Mouse (Mus musculus) intestine, postnatal 0 days (tissue): ENCODE measurements around the gene Cdt1. TPM values are rescaled to one million over a fixed set of nuclear protein-coding genes. Genes with fewer than 3 reads are reported as not detected.
A peak's percentile ranks its signal among the peaks of the same experiment; 100 is the strongest.

Experiments
- ATAC-seq: fragments of 200-750 bp; cut with Nextera tagmentation; 2 replicates; pipeline ENCODE4 v1.8.0; 2017; ENCODE audit warnings: mild to moderate bottlenecking, moderate TSS enrichment, moderate library complexity
- H3K27ac ChIP-seq: fragments of 300-500 bp; sonication (generic); 2 replicates; pipeline ENCODE4 v1.5.1; 2014; ENCODE audit warnings: mild to moderate bottlenecking, low read depth, low read length, moderate library complexity
- H3K27me3 ChIP-seq: fragments of 300-500 bp; sonication (generic); replicated peaks from 2 replicates; pipeline ENCODE4 v1.6.1; 2014; ENCODE audit warnings: low read length, mixed read lengths; ENCODE audit not compliant: control insufficient read depth, insufficient read depth
- H3K36me3 ChIP-seq: fragments of 300-500 bp; sonication (generic); 2 replicates; pipeline ENCODE4 v1.6.1; 2014; ENCODE audit warnings: mild to moderate bottlenecking, moderate library complexity; ENCODE audit not compliant: control insufficient read depth, insufficient read depth
- H3K4me1 ChIP-seq: fragments of 300-500 bp; sonication (generic); replicated peaks from 2 replicates; pipeline ENCODE4 v1.6.1; 2014; ENCODE audit warnings: antibody characterized with exemption, low read length, mixed read lengths; ENCODE audit not compliant: control insufficient read depth, insufficient read depth
- H3K4me2 ChIP-seq: fragments of 300-500 bp; sonication (generic); replicated peaks from 2 replicates; pipeline ENCODE4 v1.6.1; 2014; ENCODE audit warnings: low read depth, mild to moderate bottlenecking, moderate library complexity
- H3K4me3 ChIP-seq: fragments of 300-500 bp; sonication (generic); 2 replicates; pipeline ENCODE4 v1.5.1; 2014; ENCODE audit warnings: low read depth, low read length
- H3K9ac ChIP-seq: fragments of 300-500 bp; sonication (generic); 2 replicates; pipeline ENCODE4 v1.6.1; 2014; ENCODE audit warnings: mild to moderate bottlenecking, low read depth, low read length
- H3K9me3 ChIP-seq: fragments of 300-500 bp; sonication (generic); 2 replicates; pipeline ENCODE4 v1.6.1; 2016; ENCODE audit warnings: mixed run types; ENCODE audit not compliant: control insufficient read depth
- CTCF ChIP-seq: sonication (generic); IDR thresholded peaks from 2 replicates; pipeline ENCODE4 v1.5.1; 2016; ENCODE audit warnings: low read depth, mild to moderate bottlenecking, control low read depth, antibody characterized with exemption, moderate library complexity
- WGBS: fragments of 180-500 bp; shearing (Covaris S2); extraction: QIAGEN DNeasy Blood & Tissue Kit; methylation state at CpG from one replicate; pipeline ENCODE4 v1.1.7; 2014; 5-methylcytosine and 5-hydroxymethylcytosine counted together
- polyA plus RNA-seq: library from polyadenylated mRNA; unstranded; fragments of >200 nt; fragmentation: Nextera tagmentation; extraction: Ambion mirVana; gene quantifications from 2 replicates; pipeline ENCODE4 v1.2.1, GENCODE M21; 2015

The Cdt1 gene
- polyA plus RNA-seq, 1 experiment from 2014 or later, result 13.3 TPM

DNA sequence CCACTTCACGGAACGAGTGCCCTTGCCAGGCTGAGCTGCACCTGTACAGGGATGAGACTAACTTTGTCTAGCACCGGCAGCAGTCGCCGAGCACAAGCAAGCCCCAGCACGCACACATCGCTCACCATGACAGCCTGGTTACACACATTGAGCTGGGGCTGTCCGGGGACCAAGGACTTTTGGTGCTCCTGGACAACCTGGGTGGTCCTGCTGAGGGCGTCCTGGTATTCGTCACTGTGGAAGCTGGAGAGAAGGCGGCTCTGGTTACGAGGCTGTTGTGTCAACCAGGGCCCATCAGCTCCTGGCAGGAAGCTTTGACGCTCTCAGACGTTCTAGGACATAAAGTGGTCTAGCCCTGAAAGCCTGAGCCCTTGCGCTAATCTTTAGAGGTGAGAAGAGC is 13.1 kb downstream of the Cdt1 start:
- TF ChIP-seq CTCF, result no peak
- Histone ChIP-seq H3K9me3 (no peaks in the 10 kb centered on the region), H3K9ac (no peak overlapping the region), H3K4me3 (no peak overlapping the region), H3K4me1 (peaks cover 7% of the 10 kb centered on the region; the same call in 1 of the 2 replicates), H3K27me3 (no peaks in the 10 kb centered on the region), H3K27ac (no peak overlapping the region), H3K36me3 (no peaks in the 10 kb centered on the region), H3K4me2 (no peak overlapping the region)
- 61% methylated on average over 13 of the region's 15 CpGs for WGBS
- ATAC-seq, result no peak

DNA sequence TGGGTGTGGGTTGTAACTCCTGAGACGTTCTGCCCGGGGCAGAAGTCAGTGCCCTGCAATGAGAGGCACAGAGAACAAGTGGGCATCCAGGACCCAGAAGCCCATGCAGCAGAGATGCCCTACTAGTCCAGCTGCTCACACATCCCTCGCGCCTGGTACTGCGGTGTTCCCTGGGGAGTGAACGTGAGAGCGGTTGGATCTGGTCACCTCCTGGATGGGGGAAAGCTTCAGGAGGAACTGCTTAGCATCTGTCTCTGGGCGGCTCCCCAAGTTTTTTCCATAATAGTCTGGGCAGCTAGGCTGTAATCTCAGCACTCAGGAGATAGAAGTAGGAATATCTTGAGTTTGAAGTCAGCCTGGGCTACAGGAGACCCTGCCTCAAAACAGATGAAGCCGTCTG is 17.2 kb downstream of the Cdt1 start:
- TF ChIP-seq CTCF, result no peak
- 0 out of 2 replicates have a peak overlapping the region, but pooled peaks have one; percentile 12 for H3K9ac ChIP-seq
- H3K4me1 ChIP-seq, result 0 out of 2 replicates have a peak, but pooled peaks cover 7% of the 10 kb centered on the region
- ATAC-seq, result no peak
- no peaks in the 10 kb centered on the region for H3K36me3 ChIP-seq
- H3K9me3 ChIP-seq, result no peaks in the 10 kb centered on the region
- H3K27ac ChIP-seq, result peak overlapping the region; percentile 93
- H3K27me3 ChIP-seq, result no peaks in the 10 kb centered on the region
- 63% methylated on average over 9 of the region's 9 CpGs for WGBS
- 0 out of 2 replicates have a peak overlapping the region, but pooled peaks have one; percentile 30 for H3K4me2 ChIP-seq
- H3K4me3 ChIP-seq, result 0 out of 2 replicates have a peak overlapping the region, but pooled peaks have one; percentile 0

DNA sequence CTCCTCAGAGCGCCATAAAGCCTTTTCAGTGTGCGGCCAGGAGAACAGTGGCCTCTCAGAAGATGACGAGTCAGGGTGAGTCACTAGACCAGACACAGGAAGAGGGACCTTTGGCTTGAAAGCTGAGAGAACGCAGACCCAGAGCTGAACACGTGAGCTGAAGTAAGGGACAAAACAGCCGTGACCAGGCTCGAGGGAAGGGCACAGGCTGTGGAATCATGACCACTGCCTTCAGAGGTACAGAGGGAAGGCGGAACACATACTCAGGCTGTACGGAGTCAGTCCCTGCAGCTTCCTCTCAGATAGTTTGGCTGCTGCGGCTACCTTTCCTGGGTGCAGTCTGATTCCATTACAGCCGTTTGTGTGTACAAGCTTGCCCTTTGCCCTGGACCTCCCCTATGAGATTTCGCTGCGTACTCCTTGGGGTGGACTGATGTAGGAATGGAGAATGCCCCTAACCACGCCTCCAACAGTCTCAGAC is 17.6 kb downstream of the Cdt1 start:
- H3K27me3 ChIP-seq, result no peaks in the 10 kb centered on the region
- H3K4me1 ChIP-seq, result 0 out of 2 replicates have a peak, but pooled peaks cover 7% of the 10 kb centered on the region
- TF ChIP-seq CTCF, result no peak
- H3K36me3 ChIP-seq, result no peaks in the 10 kb centered on the region
- no peaks in the 10 kb centered on the region for H3K9me3 ChIP-seq
- peak overlapping the region; percentile 22; the same call in 1 of the 2 replicates for H3K9ac ChIP-seq
- H3K4me3 ChIP-seq, result 0 out of 2 replicates have a peak overlapping the region, but pooled peaks have one; percentile 0
- peak; percentile 82 for ATAC-seq
- peak overlapping the region; percentile 93 for H3K27ac ChIP-seq
- H3K4me2 ChIP-seq, result peak overlapping the region; percentile 30
- WGBS, result 18% methylated on average over 14 of the region's 14 CpGs

DNA sequence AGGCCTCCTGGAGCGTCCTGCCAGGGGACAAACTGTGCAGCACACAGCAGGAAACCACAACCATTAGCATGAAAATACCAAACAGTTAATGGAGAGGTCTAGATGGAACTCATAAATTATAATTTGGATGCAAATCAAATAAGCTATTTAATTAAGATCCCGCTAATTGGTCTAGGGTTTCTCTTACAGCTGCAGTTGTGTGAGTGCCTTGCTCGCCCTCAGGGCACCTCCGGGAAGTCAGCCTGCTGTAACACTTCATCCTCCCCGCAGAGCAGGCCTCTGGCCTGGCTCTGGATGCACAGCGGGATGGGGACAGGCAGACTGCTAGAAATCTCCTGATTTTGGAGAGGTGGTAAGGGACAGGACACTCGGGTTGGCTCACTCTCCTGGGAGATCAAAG is 18.4 kb downstream of the Cdt1 start:
- peak overlapping the region; percentile 22; the same call in 1 of the 2 replicates for H3K9ac ChIP-seq
- H3K4me2 ChIP-seq, result peak overlapping the region; percentile 30; the same call in 1 of the 2 replicates
- WGBS, result 71% methylated on average over 7 of the region's 7 CpGs
- no peak for TF ChIP-seq CTCF
- peak overlapping the region; percentile 93 for H3K27ac ChIP-seq
- no peaks in the 10 kb centered on the region for H3K36me3 ChIP-seq
- H3K4me3 ChIP-seq, result no peak overlapping the region
- ATAC-seq, result no peak
- H3K9me3 ChIP-seq, result no peaks in the 10 kb centered on the region
- no peaks in the 10 kb centered on the region for H3K27me3 ChIP-seq
- 0 out of 2 replicates have a peak, but pooled peaks cover 7% of the 10 kb centered on the region for H3K4me1 ChIP-seq

DNA sequence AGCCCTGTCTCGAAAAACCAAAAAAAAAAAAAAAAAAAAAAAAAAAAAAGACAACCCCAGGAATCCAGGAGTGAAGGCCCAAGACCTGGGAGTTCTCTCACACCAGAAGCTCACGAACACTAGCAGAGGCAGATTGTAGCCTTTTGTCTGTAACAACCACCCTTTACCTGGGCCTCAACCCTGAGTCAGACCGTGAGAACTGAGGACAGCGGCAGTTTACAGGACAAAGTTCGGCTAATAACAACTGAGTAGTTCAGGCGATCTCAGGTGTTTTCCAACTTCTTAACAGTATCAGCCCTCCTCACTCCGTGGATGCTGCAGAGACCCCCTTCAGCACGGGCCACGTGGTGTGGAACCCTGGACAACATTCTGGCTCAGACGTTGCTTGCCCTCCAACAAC is 18.9 kb downstream of the Cdt1 start:
- WGBS, result 33% methylated on average over 10 of the region's 10 CpGs
- Histone ChIP-seq H3K4me1 (0 out of 2 replicates have a peak, but pooled peaks cover 7% of the 10 kb centered on the region), H3K9me3 (no peaks in the 10 kb centered on the region), H3K9ac (0 out of 2 replicates have a peak overlapping the region, but pooled peaks have one; percentile 11), H3K4me3 (no peak overlapping the region), H3K36me3 (no peaks in the 10 kb centered on the region), H3K27me3 (no peaks in the 10 kb centered on the region), H3K27ac (peak overlapping the region; percentile 93), H3K4me2 (peak overlapping the region; percentile 44)
- ATAC-seq, result peak; percentile 61
- no peak for TF ChIP-seq CTCF

DNA sequence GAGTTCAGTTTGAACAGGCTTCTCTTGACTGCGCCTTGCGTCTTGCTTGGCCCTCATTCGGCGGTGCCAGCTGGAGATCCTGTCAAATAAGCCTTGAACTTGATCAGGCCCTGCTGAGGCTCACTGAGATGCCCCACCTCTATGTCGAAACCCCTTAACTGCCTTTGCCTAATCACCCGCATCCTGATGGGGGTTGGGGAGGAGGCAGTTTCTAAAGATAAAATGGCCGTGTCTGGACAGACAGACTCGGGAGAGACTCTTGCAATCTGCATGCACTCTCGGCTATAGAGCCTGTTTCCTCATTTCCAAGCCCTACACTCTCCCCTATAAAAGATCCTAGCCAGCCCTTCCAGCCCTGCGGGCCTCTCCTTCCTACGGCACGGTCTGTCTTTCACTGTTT is 25.4 kb downstream of the Cdt1 start:
- TF ChIP-seq CTCF, result no peak
- Histone ChIP-seq H3K4me2 (no peak overlapping the region), H3K4me1 (no peaks in the 10 kb centered on the region), H3K9me3 (no peaks in the 10 kb centered on the region), H3K27ac (no peak overlapping the region), H3K36me3 (peaks cover 33% of the 10 kb centered on the region; the same call in 1 of the 2 replicates), H3K9ac (no peak overlapping the region), H3K4me3 (no peak overlapping the region), H3K27me3 (no peaks in the 10 kb centered on the region)
- ATAC-seq, result no peak
- WGBS, result 60% methylated on average over 12 of the region's 12 CpGs
